Mouse (Mus musculus) kidney, adult 9 months (tissue): ENCODE results near the gene Rgs16.
"Not testable (repeated sequence)": the region's sequence is repeated elsewhere in the genome, so short reads cannot be mapped to it uniquely, and the experiment has no call there.

Experiments used
- DNase-seq: peaks from one replicate; pipeline ENCODE4 v3.0.0; 2022

The Rgs16 gene

GRCm38 (mm10) chr1:153751763-153752301 lies 11.7 kb downstream of the Rgs16 start:
- DNase-seq, result peak; percentile 29

- DNase-seq, result no peak
Observed at GRCm38 (mm10) chr1:153752521-153752920, 12.4 kb downstream of the Rgs16 start.

GRCm38 (mm10) chr1:153753725-153754464 lies 13.7 kb downstream of the Rgs16 start:
- no peak for DNase-seq

GRCm38 (mm10) chr1:153764136-153764535 lies 24.0 kb downstream of the Rgs16 start:
- DNase-seq, result no peak

- DNase-seq, result no peak
Observed at GRCm38 (mm10) chr1:153766298-153766697, 26.1 kb downstream of the Rgs16 start.

- DNase-seq, result no peak
Observed at GRCm38 (mm10) chr1:153767281-153767680, 27.1 kb downstream of the Rgs16 start.

- DNase-seq, result no peak
Observed at GRCm38 (mm10) chr1:153768465-153768864, 28.3 kb downstream of the Rgs16 start.

- DNase-seq, result not testable (repeated sequence)
Observed at GRCm38 (mm10) chr1:153769571-153769970, 29.4 kb downstream of the Rgs16 start.

- DNase-seq, result peak; percentile 17
Observed at GRCm38 (mm10) chr1:153769998-153770775, 30.0 kb downstream of the Rgs16 start.

GRCm38 (mm10) chr1:153770776-153771167 lies 30.6 kb downstream of the Rgs16 start:
- DNase-seq, result peak; percentile 26

- no peak for DNase-seq
Observed at GRCm38 (mm10) chr1:153775174-153775573, 35.0 kb downstream of the Rgs16 start.

- DNase-seq, result no peak
Observed at GRCm38 (mm10) chr1:153776257-153776656, 36.1 kb downstream of the Rgs16 start.

- no peak for DNase-seq
Observed at GRCm38 (mm10) chr1:153778205-153778604, 38.1 kb downstream of the Rgs16 start.

GRCm38 (mm10) chr1:153783339-153783738 lies 43.2 kb downstream of the Rgs16 start:
- no peak for DNase-seq

GRCm38 (mm10) chr1:153785608-153786007 lies 45.5 kb downstream of the Rgs16 start:
- DNase-seq, result no peak

- no peak for DNase-seq
Observed at GRCm38 (mm10) chr1:153790708-153791107, 50.6 kb downstream of the Rgs16 start.

GRCm38 (mm10) chr1:153794241-153794640 lies 54.1 kb downstream of the Rgs16 start:
- DNase-seq, result no peak
